Mouse (Mus musculus) liver, adult (tissue): ENCODE results near the gene Pfn1.

Source experiments
- GATA4 ChIP-seq: IDR thresholded peaks from 2 replicates; pipeline ENCODE4 v1.6.1; 2014; ENCODE audit warnings: mild to moderate bottlenecking, low read length; ENCODE audit not compliant: insufficient replicate concordance

Pfn1 gene

GRCm38 (mm10) chr11:70608381-70609066, 45.9 kb downstream of the Pfn1 start:
- no peak for TF ChIP-seq GATA4

- no peak for TF ChIP-seq GATA4
These were observed 46.8 kb downstream of the Pfn1 start for GRCm38 (mm10) chr11:70607611-70608010.

GRCm38 (mm10) chr11:70606717-70607116, 47.7 kb downstream of the Pfn1 start:
- no peak for TF ChIP-seq GATA4

GRCm38 (mm10) chr11:70605024-70605566, 49.3 kb downstream of the Pfn1 start:
- no peak for TF ChIP-seq GATA4
